ENCODE assay signal across 9 mouse cellular contexts in genomic region chr13:23488400-23489322, GRCm38 (mm10). TPM values are rescaled to one million over a fixed set of nuclear protein-coding genes. Genes with fewer than 3 reads are reported as not detected.
DNase-seq lines count a peak whose midpoint lies in the region; ATAC-seq and TF ChIP-seq lines count a peak whose summit lies in the region.
"Had no signal": no experiment of that assay in that cellular context is flagged by ENCODE, and none has a peak within 500 bp of the region (broad histone marks: within the 10 kb centered on the region; RNA-seq: fewer than 3 reads in every experiment).

Btn2a2 (minus strand) TSS chr13:23488857.

- no peaks in the 10 kb centered on the region for H3K9me3 ChIP-seq in hindbrain, embryonic 12.5 days (replicated peaks)

- no peak within 1 kb of the TSS for H3K27ac ChIP-seq in cerebellum, adult 2 months (ENCODE audit: insufficient read depth, low read length)
- no peak within 1 kb of the TSS for H3K27ac ChIP-seq in hindbrain, embryonic 12.5 days
- H3K27ac ChIP-seq: macrophage had no signal

- WGBS in cerebellum, adult 2 months = 11% methylated on average over 14 of the region's 14 CpGs
- 5% methylated on average over 13 of the region's 14 CpGs for WGBS in hindbrain, embryonic 12.5 days
- WGBS in lung, adult 2 months = 6% methylated on average over 13 of the region's 14 CpGs

- peak within 1 kb of the TSS; percentile 39; the same call in 1 of the 2 replicates for H3K9ac ChIP-seq in hindbrain, embryonic 12.5 days

- H3K36me3 ChIP-seq in hindbrain, embryonic 12.5 days = no peaks in the 10 kb centered on the region

- DNase-seq in MEL-GATA-1-ER (ENCODE audit: extremely low read depth, low read depth) = peak; percentile 82
- DNase-seq in cerebellum, adult 2 months = peak; percentile 49 to 61
- DNase-seq in frontal cortex, adult 2 months (ENCODE audit: extremely low spot score in 1 of 2, low spot score in 1 of 2) = peak; percentile 69 to 83
- DNase-seq in layer of hippocampus, adult 9-10 months (ENCODE audit: low spot score) = peak; percentile 63
- DNase-seq in lung, adult 2 months = no peak
- peak; percentile 12 for DNase-seq in ovary, postnatal 14 days (ENCODE audit: low spot score)
- peak; percentile 37 to 46 for DNase-seq in urinary bladder, postnatal 36 days (ENCODE audit: low spot score in 2 of 2)

- ATAC-seq in hindbrain, embryonic 12.5 days (ENCODE audit: low FRiP score) = peak; percentile 94

- H3K4me2 ChIP-seq in hindbrain, embryonic 12.5 days (replicated peaks) = peak within 1 kb of the TSS; percentile 54

- H3K4me3 ChIP-seq in cerebellum, adult 2 months (replicated peaks; ENCODE audit: insufficient read depth, low read depth, low read length) = peak within 1 kb of the TSS; percentile 43
- peak within 1 kb of the TSS; percentile 21 for H3K4me3 ChIP-seq in hindbrain, embryonic 12.5 days
- peak within 1 kb of the TSS; percentile 27 for H3K4me3 ChIP-seq in lung, adult 2 months (replicated peaks; ENCODE audit: extremely low read depth, low read depth, low read length)

- no peaks in the 10 kb centered on the region for H3K4me1 ChIP-seq in cerebellum, adult 2 months (ENCODE audit: control insufficient read depth, insufficient read depth, low read length)
- peaks cover 8% of the 10 kb centered on the region for H3K4me1 ChIP-seq in hindbrain, embryonic 12.5 days
- H3K4me1 ChIP-seq in lung, adult 2 months (ENCODE audit: control insufficient read depth, insufficient read depth, low read length) = peaks cover 2% of the 10 kb centered on the region; the same call in 1 of the 2 replicates

- no peak for TF ChIP-seq POLR2A in cerebellum, adult 2 months (IDR thresholded peaks at IDR 0.05; ENCODE audit: borderline replicate concordance, insufficient read depth, low read length)
- TF ChIP-seq POLR2A in lung, adult 2 months (IDR thresholded peaks at IDR 0.05; ENCODE audit: borderline replicate concordance, extremely low read depth, low read depth, low read length) = no peak

- no peak for TF ChIP-seq CTCF in cerebellum, adult 2 months (IDR thresholded peaks at IDR 0.05; ENCODE audit: borderline replicate concordance, insufficient read depth, low read depth, low read length)
- no peak for TF ChIP-seq CTCF in lung, adult 2 months (IDR thresholded peaks at IDR 0.05; ENCODE audit: insufficient read depth, low read length)

- no peaks in the 10 kb centered on the region; the same call in 1 of the 2 replicates for H3K27me3 ChIP-seq in cerebellum, adult 2 months (ENCODE audit: control insufficient read depth, insufficient read depth, low read length)
- H3K27me3 ChIP-seq in hindbrain, embryonic 12.5 days = peaks cover 4% of the 10 kb centered on the region; the same call in 1 of the 2 replicates

RNA-seq across cellular contexts. Expression of gene Btn2a2, which starts in this region (rescaled TPM):
- 0.20 and 0.21 TPM in 2 replicates for polyA plus RNA-seq in cerebellum, adult 2 months (2012; rRNA removed)
- polyA plus RNA-seq in frontal cortex, adult 2 months (2012; rRNA removed) = 0.38 and 0.46 TPM in 2 replicates
- 0.34 and 0.43 TPM in 2 replicates for polyA plus RNA-seq in hindbrain, embryonic 12.5 days (2016; fragmentation: Nextera tagmentation; extraction: Ambion mirVana)
- polyA plus RNA-seq in lung, adult 2 months (2012; rRNA removed) = not detected in 2 replicates
- polyA plus RNA-seq: macrophage had no signal

Comparison
In these comparisons a context has a peak if more than half of its experiments do, and no peak if none do; other contexts are left out.
1. Peak in DNase-seq and H3K4me3 ChIP-seq in cerebellum, adult 2 months; RNA of the gene not detected or under 1 TPM.
2. Peak in DNase-seq in frontal cortex, adult 2 months; RNA of the gene not detected or under 1 TPM.
3. Peak in ATAC-seq, H3K4me3 ChIP-seq, H3K9ac ChIP-seq and H3K4me2 ChIP-seq in hindbrain, embryonic 12.5 days; RNA of the gene not detected or under 1 TPM.